Mouse (Mus musculus): ENCODE measurements around the gene Vmn1r12.
"Not testable (repeated sequence)": the region's sequence is repeated elsewhere in the genome, so short reads cannot be mapped to it uniquely, and the experiment has no call there.

Vmn1r12 gene

GRCm38 (mm10) chr6:57156619-57157018 lies at the start of gene Vmn1r12:
Gene Vmn1r12, plus strand, starts transcription at chr6:57156919.
- in situ Hi-C loops (cut with MboI), result no loop called here

GRCm38 (mm10) chr6:57109154-57109553 lies 47.6 kb upstream of the Vmn1r12 start, which contains the start of gene Vmn1r10:
Gene Vmn1r10, plus strand, starts transcription at chr6:57109454.
- in situ Hi-C loops (cut with MboI), result no loop called here

DNA sequence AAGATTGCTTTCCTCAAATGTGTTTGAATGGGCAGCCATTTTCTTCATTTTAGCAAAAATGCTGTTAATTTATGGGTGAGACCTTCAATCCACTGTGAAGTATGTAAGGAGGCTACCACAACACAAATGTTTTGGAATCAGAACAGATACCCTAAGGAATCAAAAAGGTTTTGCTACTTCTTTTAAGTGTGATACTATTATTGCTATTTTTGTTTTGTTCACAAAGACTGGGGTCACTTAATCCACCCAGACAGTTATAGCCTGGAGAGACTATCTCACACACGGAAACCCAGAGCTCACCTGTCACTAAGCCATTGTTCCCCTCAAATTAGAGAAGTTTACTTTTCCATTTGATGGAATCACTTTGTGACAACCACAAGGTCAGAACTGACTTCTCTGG lies 23.6 kb upstream of the Vmn1r12 start, which contains the start of gene Vmn1r11:
Vmn1r11 (plus strand) TSS at position 301 of the 400 bp plus-strand sequence.
- in situ Hi-C loops (cut with MboI), result no loop called here

DNA sequence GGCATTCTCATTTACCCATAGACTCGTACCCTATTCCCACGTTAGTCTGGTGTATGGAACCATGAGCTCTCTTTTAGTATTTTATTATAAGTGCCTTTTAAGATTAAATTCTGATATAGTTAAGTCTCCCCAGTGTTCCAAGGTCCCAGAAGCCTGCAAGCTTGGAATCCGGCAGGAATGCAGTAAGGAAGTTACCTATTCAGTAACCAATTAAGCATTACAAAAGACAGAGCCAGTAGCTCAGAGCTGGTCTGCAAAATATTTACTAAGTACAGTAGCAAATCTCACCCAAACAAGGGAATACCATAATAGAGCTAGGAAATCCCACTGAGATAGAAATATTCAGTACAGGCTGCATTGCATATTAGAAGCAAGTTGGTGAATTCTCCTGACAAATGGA lies 33.3 kb downstream of the Vmn1r12 start:
- in situ Hi-C loops (cut with MboI), result not testable (repeated sequence)

DNA sequence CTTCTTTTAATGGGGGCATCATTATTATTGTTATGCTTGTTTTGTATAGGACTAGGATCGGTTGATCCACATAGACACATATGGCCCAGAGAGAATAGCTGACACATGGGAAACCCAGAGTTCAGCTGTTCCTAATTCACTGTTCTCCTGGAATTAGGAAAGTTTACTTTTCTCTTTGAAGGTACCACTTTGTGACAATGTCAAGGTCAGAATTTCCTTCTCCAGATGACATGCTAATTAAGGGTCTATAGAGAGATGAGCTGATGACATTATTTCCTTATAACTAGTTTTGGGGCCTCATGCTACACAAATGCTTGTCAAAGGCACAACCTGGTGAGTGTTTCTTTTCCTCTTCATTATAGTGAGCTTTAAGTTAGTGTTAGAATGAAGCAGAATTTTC lies 46.3 kb downstream of the Vmn1r12 start, which contains the start of gene Vmn1r13:
Vmn1r13 (plus strand) TSS at position 301 of the 400 bp plus-strand sequence.
- in situ Hi-C loops (cut with MboI), result not testable (repeated sequence)

All from mature B cell (primary cell).